Mouse (Mus musculus): ENCODE data around the gene Eaf2.

The Eaf2 gene

DNA sequence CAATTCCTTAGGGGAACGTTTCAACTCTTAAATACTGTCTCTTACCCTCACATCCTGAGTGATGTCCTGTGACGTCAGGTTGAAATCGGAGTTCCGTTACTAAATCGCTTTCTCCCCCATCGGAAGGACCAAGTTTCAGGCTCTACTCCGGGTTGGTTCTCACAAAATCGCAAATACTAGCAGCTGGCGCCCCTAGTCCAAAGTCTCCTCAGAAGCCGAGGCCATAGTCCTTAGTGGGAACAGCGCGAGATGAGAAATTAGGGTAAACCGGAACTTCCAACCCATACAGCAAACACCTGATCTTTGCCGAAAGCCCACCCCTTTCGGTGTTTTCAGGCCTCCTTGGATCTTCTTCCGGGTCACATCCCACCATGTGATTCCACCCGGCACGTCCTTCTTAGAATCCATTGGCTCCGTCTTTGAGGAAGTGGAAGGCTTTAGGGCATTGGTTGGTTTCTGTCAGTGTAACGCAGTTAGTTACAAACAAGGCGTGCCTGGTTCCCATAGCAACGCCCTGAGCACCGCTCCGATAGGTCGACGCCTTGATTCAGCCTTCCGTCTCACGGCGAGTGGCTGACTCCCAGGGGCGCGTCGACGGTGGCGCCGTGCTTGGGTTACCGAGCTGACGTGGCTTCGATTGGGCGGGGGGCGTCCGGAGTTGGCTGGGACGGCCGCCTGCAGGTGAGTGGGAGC is at the start of gene Eaf2, which contains the start of gene Golgb1:
TSS of gene Eaf2 (minus strand) at position 421 of the 693 bp plus-strand sequence.
TSS of gene Golgb1 (plus strand) at position 558 of the 693 bp plus-strand sequence.
- in situ Hi-C loops (cut with MboI, MseI), result loop anchor here (5.0 kb wide), 1 partner anchor 42 kb away; no protein-coding TSS in a partner anchor

DNA sequence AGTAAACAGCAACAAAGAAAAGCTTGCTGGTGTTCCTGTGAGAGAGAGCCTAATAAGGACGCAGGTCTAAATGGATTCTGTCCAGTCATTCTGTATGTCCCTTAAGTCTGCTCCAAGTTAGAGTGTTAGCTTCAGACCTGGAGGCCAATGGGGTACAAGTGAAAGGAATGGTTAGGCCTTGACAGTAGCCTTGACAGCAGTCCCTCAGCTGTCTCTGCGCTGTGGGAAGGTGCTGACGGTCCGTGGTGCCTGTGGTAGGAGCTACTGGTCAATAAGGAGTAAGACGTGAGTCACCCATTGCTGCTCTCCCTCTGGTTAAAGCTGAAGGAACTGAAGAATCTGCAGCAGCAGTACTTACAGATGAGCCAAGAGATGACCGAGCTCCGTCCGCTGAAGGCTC is 49.5 kb upstream of the Eaf2 start:
- in situ Hi-C loops (cut with MboI, MseI), result no loop called here

DNA sequence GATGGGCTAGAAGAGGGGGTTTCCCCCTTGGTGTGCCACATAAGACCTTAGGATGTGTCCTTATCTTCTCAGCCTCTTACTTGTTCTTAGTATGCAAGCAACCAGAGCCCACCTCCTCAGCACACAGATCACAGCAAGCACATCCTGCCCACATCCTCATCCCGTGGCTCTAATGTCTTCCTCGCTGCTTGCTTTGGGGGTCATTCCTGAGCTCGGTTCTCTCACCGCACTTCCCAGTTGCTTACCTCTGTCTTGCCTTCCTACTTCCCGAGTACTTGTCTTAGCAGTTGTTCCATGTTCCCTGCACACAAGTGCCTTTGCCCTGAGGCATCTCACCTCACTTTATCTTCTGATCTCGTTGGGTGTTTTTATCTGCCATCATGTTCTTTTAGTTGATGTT is 47.2 kb upstream of the Eaf2 start:
- in situ Hi-C loops (cut with MboI, MseI), result no loop called here

DNA sequence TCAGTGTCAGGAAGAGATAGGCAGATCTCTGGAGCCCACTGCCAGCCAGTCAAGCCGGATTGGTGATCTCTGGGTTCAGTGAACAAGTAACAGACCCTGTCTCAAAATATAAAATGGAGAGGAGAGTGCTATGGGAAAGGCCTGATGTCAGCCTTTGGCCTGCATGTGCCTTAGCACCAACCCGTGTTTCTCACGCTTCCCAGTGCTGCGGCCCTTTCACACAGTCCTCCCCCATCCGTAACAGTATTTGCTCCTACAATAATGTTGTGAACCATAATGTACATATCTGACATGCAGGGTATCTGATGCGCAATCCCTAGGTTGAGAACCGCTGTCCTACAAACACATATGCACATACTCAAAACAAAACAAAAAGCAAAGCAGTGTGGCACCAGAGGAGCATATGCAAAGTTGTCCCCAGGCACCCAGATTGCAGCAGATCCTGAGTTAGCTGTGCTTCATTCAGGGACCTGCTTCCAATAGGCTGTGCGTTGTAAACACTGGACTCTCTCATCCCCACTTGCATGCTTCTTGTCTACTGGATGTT is 46.3 kb upstream of the Eaf2 start:
- in situ Hi-C loops (cut with MboI, MseI), result no loop called here

GRCm38 (mm10) chr16:36920410-36920809 is 45.6 kb upstream of the Eaf2 start:
- in situ Hi-C loops (cut with MboI, MseI), result no loop called here

GRCm38 (mm10) chr16:36918505-36918904 is 43.7 kb upstream of the Eaf2 start:
- in situ Hi-C loops (cut with MboI, MseI), result no loop called here

DNA sequence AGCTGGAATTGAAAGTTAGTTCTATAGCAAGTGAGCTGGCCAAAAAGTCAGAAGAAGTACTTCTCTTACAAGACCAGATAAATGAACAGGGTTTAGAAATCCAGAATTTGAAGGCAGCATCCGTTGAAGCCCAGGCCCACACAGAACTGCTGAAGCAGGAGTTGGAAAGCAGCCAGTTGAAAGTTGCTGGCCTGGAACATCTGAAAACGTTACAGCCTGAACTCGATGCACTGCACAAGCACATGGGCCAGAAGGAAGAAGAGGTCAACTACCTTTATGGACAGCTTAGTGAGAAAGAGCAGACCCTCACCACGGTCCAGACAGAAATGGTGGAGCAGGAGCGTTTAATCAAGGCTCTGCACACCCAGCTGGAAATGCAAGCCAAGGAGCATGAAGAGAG is 39.4 kb upstream of the Eaf2 start:
- in situ Hi-C loops (cut with MboI, MseI), result no loop called here

DNA sequence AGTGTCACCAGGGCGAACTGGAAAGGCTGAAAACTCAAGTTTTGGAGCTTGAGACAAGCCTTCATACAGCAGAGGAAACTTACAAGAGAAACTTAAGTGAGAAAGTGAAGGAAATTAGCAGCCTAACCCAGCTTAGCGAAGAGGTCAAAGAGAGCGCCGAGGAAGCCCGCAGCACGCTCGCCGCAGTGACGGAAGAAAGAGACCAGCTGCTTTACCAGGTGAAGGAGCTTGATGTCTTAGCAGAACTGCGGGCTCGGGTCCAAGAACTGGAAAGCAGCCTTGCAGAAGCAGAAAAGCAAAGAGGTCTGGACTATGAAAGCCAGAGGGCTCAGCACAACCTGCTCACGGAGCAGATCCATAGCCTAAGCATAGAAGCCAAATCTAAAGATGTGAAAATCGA is 37.5 kb upstream of the Eaf2 start:
- in situ Hi-C loops (cut with MboI, MseI), result no loop called here

- in situ Hi-C loops (cut with MboI, MseI), result no loop called here
Observed at GRCm38 (mm10) chr16:36911909-36912308, 37.1 kb upstream of the Eaf2 start.

DNA sequence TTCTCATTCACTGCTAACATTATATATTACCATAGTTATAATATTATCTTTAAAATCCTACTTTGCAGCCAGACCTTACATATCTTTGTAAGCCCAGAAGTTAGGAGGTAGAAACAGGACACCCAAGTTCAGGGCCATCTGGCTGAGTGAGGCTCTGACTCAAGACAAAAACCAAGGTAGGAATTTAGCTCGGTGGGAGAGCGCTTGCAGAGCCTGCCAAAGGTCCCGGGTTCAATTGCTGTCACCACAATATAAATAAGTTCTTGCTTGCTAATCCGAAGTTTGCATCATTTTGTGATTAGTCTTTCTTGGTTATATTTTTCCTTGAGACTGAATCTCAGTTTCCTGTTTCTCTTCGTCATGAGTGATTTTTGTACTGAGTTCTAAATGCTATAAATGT is 28.4 kb upstream of the Eaf2 start:
- in situ Hi-C loops (cut with MboI, MseI), result no loop called here

DNA sequence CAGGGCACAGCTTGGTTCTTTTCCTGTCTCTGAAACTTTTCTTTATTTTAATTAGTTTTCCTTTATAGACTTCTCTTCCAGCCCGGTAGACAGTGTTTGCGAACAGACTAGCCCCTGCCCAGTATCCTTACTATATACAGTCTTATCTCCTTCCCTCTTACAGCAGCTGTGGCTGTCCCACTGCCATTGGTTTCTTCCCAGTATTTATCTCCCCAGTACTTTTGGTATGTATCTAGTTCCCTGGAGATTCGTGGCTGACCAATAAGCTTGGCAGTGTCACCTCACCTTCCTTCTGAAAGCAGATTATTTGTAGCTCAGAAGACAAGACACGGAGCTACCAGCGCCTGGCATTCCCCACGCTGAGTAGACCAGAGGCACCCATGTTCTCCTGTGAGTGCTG is 21.9 kb upstream of the Eaf2 start:
- in situ Hi-C loops (cut with MboI, MseI), result no loop called here

- in situ Hi-C loops (cut with MboI, MseI), result no loop called here
Observed at GRCm38 (mm10) chr16:36893317-36893716, 18.5 kb upstream of the Eaf2 start.

GRCm38 (mm10) chr16:36891415-36891814 is 16.6 kb upstream of the Eaf2 start:
- in situ Hi-C loops (cut with MboI, MseI), result no loop called here

DNA sequence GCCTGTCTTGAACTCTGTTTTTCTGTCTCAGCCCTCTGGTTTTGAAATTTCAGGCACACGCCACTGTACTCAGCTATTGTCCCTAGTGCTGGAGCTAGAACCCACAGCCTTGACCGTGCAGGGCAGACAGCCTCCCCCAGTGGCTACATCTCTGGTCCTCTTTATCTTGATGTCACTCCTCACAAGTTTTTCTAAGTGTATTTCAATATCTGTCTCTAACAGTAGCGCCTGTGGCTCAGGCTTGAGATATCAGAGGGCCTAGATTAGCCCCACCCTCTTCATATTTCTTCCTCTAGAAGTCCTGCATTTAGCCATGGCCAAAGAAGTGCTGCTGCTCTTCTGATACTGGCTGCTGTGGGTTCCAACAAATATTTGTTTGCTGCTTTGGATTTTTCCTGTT is 15.8 kb upstream of the Eaf2 start:
- in situ Hi-C loops (cut with MboI, MseI), result no loop called here

DNA sequence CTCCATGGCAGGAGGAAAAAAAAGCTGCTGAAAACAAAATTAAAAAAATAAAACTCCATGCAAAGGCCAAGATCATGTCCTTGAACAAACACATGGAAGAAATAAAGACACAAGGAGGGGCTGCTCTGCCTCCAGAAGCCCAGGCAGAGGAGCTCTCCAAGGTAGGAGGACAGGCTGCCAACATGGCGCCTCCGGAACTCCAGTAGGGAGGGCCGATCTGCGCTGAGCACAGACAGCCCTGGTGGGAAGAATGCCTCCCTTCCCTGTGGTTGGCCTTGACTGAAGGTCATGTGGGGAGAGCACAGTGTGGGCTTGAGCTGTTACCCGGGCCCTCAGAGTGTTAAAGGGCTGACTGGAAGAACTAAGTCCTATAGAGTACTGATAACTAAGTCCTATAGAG is 12.7 kb upstream of the Eaf2 start:
- in situ Hi-C loops (cut with MboI, MseI), result loop anchor here (5.0 kb wide), 1 partner anchor 125 kb away; the partner anchor contains the start of gene Polq

GRCm38 (mm10) chr16:36885912-36886311 is 11.1 kb upstream of the Eaf2 start:
- in situ Hi-C loops (cut with MboI, MseI), result loop anchor here (5.0 kb wide), 1 partner anchor 126 kb away; the partner anchor contains the start of gene Polq

- in situ Hi-C loops (cut with MboI, MseI), result loop anchor here (5.0 kb wide), 1 partner anchor 127 kb away; the partner anchor contains the start of gene Polq
Observed at GRCm38 (mm10) chr16:36884881-36885280, 10.1 kb upstream of the Eaf2 start.

- in situ Hi-C loops (cut with MboI, MseI), result no loop called here
Observed at GRCm38 (mm10) chr16:36882737-36883343, 8.0 kb upstream of the Eaf2 start.

GRCm38 (mm10) chr16:36877316-36877715 is 2.5 kb upstream of the Eaf2 start:
- in situ Hi-C loops (cut with MboI, MseI), result no loop called here

- in situ Hi-C loops (cut with MboI, MseI), result no loop called here
Observed at GRCm38 (mm10) chr16:36875276-36875851, 561 bp upstream of the Eaf2 start.

GRCm38 (mm10) chr16:36869442-36869841 is 5.4 kb downstream of the Eaf2 start:
- in situ Hi-C loops (cut with MboI, MseI), result no loop called here

GRCm38 (mm10) chr16:36863585-36863984 is 11.2 kb downstream of the Eaf2 start:
- in situ Hi-C loops (cut with MboI, MseI), result no loop called here

All from regulatory T cell (primary cell).